Mouse (Mus musculus) neural tube, embryonic 12.5 days (tissue): ENCODE data around the gene Nckipsd. TPM values are rescaled to one million over a fixed set of nuclear protein-coding genes. Genes with fewer than 3 reads are reported as not detected.

Experiments used
- ATAC-seq: fragments of 200-750 bp; cut with Nextera tagmentation; 2 replicates; pipeline ENCODE4 v1.8.0; 2017; ENCODE audit warnings: low read depth, mild to moderate bottlenecking, moderate TSS enrichment, moderate library complexity; ENCODE audit not compliant: low FRiP score
- H3K27ac ChIP-seq: fragments of 300-500 bp; sonication (generic); 2 replicates; pipeline ENCODE4 v1.5.1; 2016
- H3K27me3 ChIP-seq: fragments of 300-500 bp; sonication (generic); replicated peaks from 2 replicates; pipeline ENCODE4 v1.6.1; 2016; ENCODE audit warnings: mild to moderate bottlenecking
- H3K36me3 ChIP-seq: fragments of 300-500 bp; sonication (generic); 2 replicates; pipeline ENCODE4 v1.6.1; 2016; ENCODE audit warnings: mild to moderate bottlenecking
- H3K4me1 ChIP-seq: fragments of 300-500 bp; sonication (generic); 2 replicates; pipeline ENCODE4 v1.6.1; 2016
- H3K4me2 ChIP-seq: fragments of 300-500 bp; sonication (generic); replicated peaks from 2 replicates; pipeline ENCODE4 v1.6.1; 2016; ENCODE audit warnings: mild to moderate bottlenecking
- H3K4me3 ChIP-seq: fragments of 300-500 bp; sonication (generic); 2 replicates; pipeline ENCODE4 v1.5.1; 2016
- H3K9ac ChIP-seq: fragments of 300-500 bp; sonication (generic); 2 replicates; pipeline ENCODE4 v1.6.1; 2016; ENCODE audit warnings: mild to moderate bottlenecking
- H3K9me3 ChIP-seq: fragments of 300-500 bp; sonication (generic); 2 replicates; pipeline ENCODE4 v1.6.1; 2016; ENCODE audit warnings: mild to moderate bottlenecking
- WGBS: fragments of 180-500 bp; shearing (Covaris S2); methylation state at CpG from one replicate; pipeline ENCODE4 v1.1.7; 2016; 5-methylcytosine and 5-hydroxymethylcytosine counted together
- polyA plus RNA-seq: library from polyadenylated mRNA; unstranded; fragments of >200 nt; fragmentation: Nextera tagmentation; extraction: Ambion mirVana; gene quantifications from 2 replicates; pipeline ENCODE4 v1.2.1, GENCODE M21; 2016

Nckipsd gene
- 16.4 and 23.6 TPM in 2 replicates for polyA plus RNA-seq

DNA sequence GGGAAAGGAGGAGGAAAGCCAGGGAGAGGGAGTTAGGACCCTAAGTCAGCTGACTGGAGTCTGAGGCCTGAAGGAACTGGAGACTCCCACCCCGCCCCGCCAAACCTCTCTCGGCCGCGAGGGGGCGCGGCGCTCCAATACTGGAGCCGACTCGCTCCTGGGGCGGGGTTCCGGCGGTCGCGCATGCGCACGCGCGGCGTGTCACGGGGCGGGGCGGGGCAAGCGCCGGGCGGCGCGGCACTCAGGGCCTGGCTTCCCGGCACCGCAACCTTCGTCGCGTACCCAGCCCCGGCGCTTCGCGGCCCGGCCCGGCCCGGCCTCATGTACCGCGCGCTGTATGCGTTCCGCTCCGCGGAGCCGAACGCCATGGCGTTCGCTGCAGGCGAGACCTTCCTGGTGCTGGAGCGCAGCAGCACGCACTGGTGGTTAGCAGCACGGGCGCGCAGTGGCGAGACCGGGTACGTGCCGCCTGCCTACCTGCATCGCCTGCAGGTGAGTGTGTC, at the start of gene Nckipsd:
TSS of gene Nckipsd (plus strand) at position 206 of the 503 bp plus-strand sequence.
- Histone ChIP-seq H3K27me3 (no peaks in the 10 kb centered on the region), H3K36me3 (peaks cover 62% of the 10 kb centered on the region), H3K27ac (no peak within 1 kb of the TSS), H3K9ac (peak within 1 kb of the TSS; percentile 86), H3K9me3 (no peaks in the 10 kb centered on the region), H3K4me2 (peak within 1 kb of the TSS; percentile 89), H3K4me3 (peak within 1 kb of the TSS; percentile 72), H3K4me1 (peaks cover 11% of the 10 kb centered on the region)
- WGBS, result under 1% methylated on average over 62 of the region's 62 CpGs
- peak; percentile 86 for ATAC-seq

- Histone ChIP-seq H3K4me2 (no peak overlapping the region), H3K9me3 (no peaks in the 10 kb centered on the region), H3K4me3 (no peak overlapping the region), H3K36me3 (no peaks in the 10 kb centered on the region), H3K27ac (no peak overlapping the region), H3K4me1 (no peaks in the 10 kb centered on the region), H3K9ac (no peak overlapping the region), H3K27me3 (no peaks in the 10 kb centered on the region)
- WGBS, result 96% methylated on average over 20 of the region's 20 CpGs
- no peak for ATAC-seq
Observed at GRCm38 (mm10) chr9:108759121-108759520, 49.0 kb upstream of the Nckipsd start.

GRCm38 (mm10) chr9:108759805-108760204, 48.4 kb upstream of the Nckipsd start:
- 68% methylated on average over 2 of the region's 2 CpGs for WGBS
- H3K9me3 ChIP-seq, result no peaks in the 10 kb centered on the region
- no peak overlapping the region for H3K4me3 ChIP-seq
- H3K27me3 ChIP-seq, result no peaks in the 10 kb centered on the region
- no peak overlapping the region for H3K4me2 ChIP-seq
- no peak for ATAC-seq
- H3K9ac ChIP-seq, result no peak overlapping the region
- H3K4me1 ChIP-seq, result no peaks in the 10 kb centered on the region
- no peak overlapping the region for H3K27ac ChIP-seq
- no peaks in the 10 kb centered on the region for H3K36me3 ChIP-seq

GRCm38 (mm10) chr9:108761561-108761960, 46.6 kb upstream of the Nckipsd start:
- Histone ChIP-seq H3K9ac (no peak overlapping the region), H3K27me3 (no peaks in the 10 kb centered on the region), H3K4me3 (no peak overlapping the region), H3K36me3 (no peaks in the 10 kb centered on the region), H3K9me3 (no peaks in the 10 kb centered on the region), H3K4me1 (no peaks in the 10 kb centered on the region), H3K4me2 (no peak overlapping the region), H3K27ac (no peak overlapping the region)
- ATAC-seq, result no peak

- Histone ChIP-seq H3K4me3 (no peak overlapping the region), H3K27ac (no peak overlapping the region), H3K27me3 (no peaks in the 10 kb centered on the region), H3K36me3 (no peaks in the 10 kb centered on the region), H3K9me3 (no peaks in the 10 kb centered on the region), H3K9ac (no peak overlapping the region), H3K4me2 (no peak overlapping the region), H3K4me1 (no peaks in the 10 kb centered on the region)
- WGBS, result 78% methylated on average over 10 of the region's 10 CpGs
- no peak for ATAC-seq
Observed at GRCm38 (mm10) chr9:108764971-108765370, 43.2 kb upstream of the Nckipsd start.

GRCm38 (mm10) chr9:108776614-108777013, 31.6 kb upstream of the Nckipsd start:
- 87% methylated on average over 4 of the region's 4 CpGs for WGBS
- no peaks in the 10 kb centered on the region for H3K9me3 ChIP-seq
- H3K4me2 ChIP-seq, result no peak overlapping the region

DNA sequence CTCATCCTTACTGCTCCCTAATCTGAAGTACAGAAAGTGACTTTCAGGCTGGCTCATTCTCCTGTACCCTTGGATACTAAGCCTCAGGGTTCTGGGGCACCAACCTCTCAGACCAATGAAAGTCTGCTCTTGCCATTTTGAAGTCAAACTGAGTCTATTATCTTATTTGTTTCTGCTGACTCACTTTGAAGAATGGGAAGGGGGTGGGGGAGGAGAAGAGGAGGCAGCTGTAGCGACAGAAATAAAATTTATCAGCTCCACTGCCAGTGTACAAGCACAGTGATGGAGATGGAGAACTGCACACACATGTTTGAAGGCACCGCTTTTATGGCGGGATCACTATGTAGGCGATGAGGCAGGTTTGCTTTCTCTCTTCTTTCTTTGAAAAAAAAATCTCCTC, 30.9 kb upstream of the Nckipsd start:
- Histone ChIP-seq H3K4me2 (no peak overlapping the region), H3K4me1 (no peaks in the 10 kb centered on the region; the same call in 1 of the 2 replicates), H3K36me3 (no peaks in the 10 kb centered on the region), H3K27ac (no peak overlapping the region), H3K9me3 (no peaks in the 10 kb centered on the region), H3K9ac (no peak overlapping the region), H3K4me3 (no peak overlapping the region), H3K27me3 (0 out of 2 replicates have a peak, but pooled peaks cover 2% of the 10 kb centered on the region)
- no peak for ATAC-seq
- 77% methylated on average over 4 of the region's 4 CpGs for WGBS

More at GRCm38 (mm10) chr9:108776614-108777013, 31.6 kb upstream of the Nckipsd start:
- Histone ChIP-seq H3K36me3 (no peaks in the 10 kb centered on the region), H3K27me3 (0 out of 2 replicates have a peak, but pooled peaks cover 2% of the 10 kb centered on the region), H3K27ac (no peak overlapping the region), H3K4me1 (no peaks in the 10 kb centered on the region), H3K4me3 (no peak overlapping the region), H3K9ac (no peak overlapping the region)
- ATAC-seq, result no peak

- H3K9ac ChIP-seq, result no peak overlapping the region
- H3K9me3 ChIP-seq, result no peaks in the 10 kb centered on the region
- ATAC-seq, result no peak
- H3K36me3 ChIP-seq, result no peaks in the 10 kb centered on the region
- H3K4me3 ChIP-seq, result no peak overlapping the region
- 62% methylated on average over 5 of the region's 5 CpGs for WGBS
- no peak overlapping the region for H3K27ac ChIP-seq
- H3K4me1 ChIP-seq, result peaks cover 16% of the 10 kb centered on the region
- H3K4me2 ChIP-seq, result no peak overlapping the region
- no peaks in the 10 kb centered on the region for H3K27me3 ChIP-seq
Observed at GRCm38 (mm10) chr9:108780959-108781358, 27.2 kb upstream of the Nckipsd start.

- 57% methylated on average over 4 of the region's 4 CpGs for WGBS
Observed at GRCm38 (mm10) chr9:108781891-108782290, 26.3 kb upstream of the Nckipsd start.

GRCm38 (mm10) chr9:108782836-108783547, 25.2 kb upstream of the Nckipsd start:
- peaks cover 35% of the 10 kb centered on the region for H3K4me1 ChIP-seq
- peak; percentile 4 for ATAC-seq
- no peaks in the 10 kb centered on the region for H3K27me3 ChIP-seq
- WGBS, result 15% methylated on average over 9 of the region's 9 CpGs
- peak overlapping the region; percentile 84 for H3K4me3 ChIP-seq
- H3K9me3 ChIP-seq, result no peaks in the 10 kb centered on the region
- H3K36me3 ChIP-seq, result no peaks in the 10 kb centered on the region
- H3K27ac ChIP-seq, result peak overlapping the region; percentile 91
- H3K4me2 ChIP-seq, result peak overlapping the region; percentile 78
- peak overlapping the region; percentile 96; the same call in 1 of the 2 replicates for H3K9ac ChIP-seq

More at GRCm38 (mm10) chr9:108781891-108782290, 26.3 kb upstream of the Nckipsd start:
- Histone ChIP-seq H3K27me3 (no peaks in the 10 kb centered on the region), H3K36me3 (no peaks in the 10 kb centered on the region), H3K4me2 (no peak overlapping the region), H3K9me3 (no peaks in the 10 kb centered on the region), H3K9ac (no peak overlapping the region), H3K4me1 (peaks cover 24% of the 10 kb centered on the region), H3K4me3 (no peak overlapping the region), H3K27ac (no peak overlapping the region)
- no peak for ATAC-seq

GRCm38 (mm10) chr9:108783548-108784463, 24.4 kb upstream of the Nckipsd start, which contains the start of gene Ip6k2:
Gene Ip6k2, plus strand, starts transcription at chr9:108783796.
- peak within 1 kb of the TSS; percentile 84 for H3K4me3 ChIP-seq
- under 1% methylated on average over 56 of the region's 56 CpGs for WGBS
- peaks cover 44% of the 10 kb centered on the region for H3K4me1 ChIP-seq
- H3K9ac ChIP-seq, result peak within 1 kb of the TSS; percentile 96
- H3K27ac ChIP-seq, result peak within 1 kb of the TSS; percentile 91
- H3K4me2 ChIP-seq, result peak within 1 kb of the TSS; percentile 78
- H3K9me3 ChIP-seq, result no peaks in the 10 kb centered on the region
- ATAC-seq, result peak; percentile 98
- H3K36me3 ChIP-seq, result no peaks in the 10 kb centered on the region
- H3K27me3 ChIP-seq, result no peaks in the 10 kb centered on the region

DNA sequence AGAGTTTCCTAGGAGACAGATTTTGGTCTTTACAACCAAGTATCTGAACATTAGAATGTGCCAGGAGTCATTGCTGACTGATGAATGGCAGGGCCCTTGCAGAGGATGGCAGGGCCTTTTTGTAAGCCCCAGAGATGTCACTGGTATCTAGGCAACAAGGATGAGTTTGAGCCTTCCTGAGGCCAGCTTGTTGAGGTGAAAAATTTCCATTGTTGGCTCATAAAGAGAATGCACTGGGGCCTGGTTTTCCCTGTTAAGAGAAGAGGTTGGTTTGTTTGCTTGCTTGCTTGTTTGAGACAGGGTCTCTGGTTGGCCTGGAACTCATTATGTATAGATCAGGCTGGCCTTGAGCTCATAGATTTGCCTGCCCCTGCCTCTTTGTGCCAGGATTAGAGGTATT, 22.8 kb upstream of the Nckipsd start:
- peak overlapping the region; percentile 78 for H3K4me2 ChIP-seq
- no peaks in the 10 kb centered on the region for H3K36me3 ChIP-seq
- peaks cover 52% of the 10 kb centered on the region for H3K4me1 ChIP-seq
- H3K4me3 ChIP-seq, result peak overlapping the region; percentile 84
- peak overlapping the region; percentile 4; the same call in 1 of the 2 replicates for H3K27ac ChIP-seq
- ATAC-seq, result no peak
- peak overlapping the region; percentile 96 for H3K9ac ChIP-seq
- H3K9me3 ChIP-seq, result no peaks in the 10 kb centered on the region
- no peaks in the 10 kb centered on the region for H3K27me3 ChIP-seq
